Comparison of ENCODE assay signal across 33 mouse cellular contexts in the genomic region with DNA sequence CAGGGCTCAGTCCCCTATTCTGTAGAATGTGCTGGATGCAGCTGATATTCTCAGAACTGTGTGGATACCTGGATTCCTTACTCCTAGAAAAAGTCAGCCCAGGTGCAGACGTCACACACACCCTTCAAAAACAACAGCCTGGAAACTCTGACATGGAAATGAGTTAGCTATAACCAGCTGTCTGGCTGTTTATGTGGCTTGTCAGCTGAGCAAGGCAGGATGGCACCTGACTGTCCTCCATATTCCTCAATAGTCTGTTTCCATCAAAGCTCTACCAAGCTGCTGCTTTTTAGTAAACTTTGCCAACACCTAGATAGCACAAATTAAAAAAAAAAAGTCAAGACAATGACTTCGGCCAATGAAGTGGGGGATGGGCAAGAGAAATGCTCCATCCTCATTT.
"Had no signal": no experiment of that assay in that cellular context is flagged by ENCODE, and none has a peak within 500 bp of the region (broad histone marks: within the 10 kb centered on the region; RNA-seq: fewer than 3 reads in every experiment).

No protein-coding gene starts in this region.

- H3K4me2 ChIP-seq: heart, embryonic 11.5 days; heart, embryonic 12.5 days; heart, embryonic 13.5 days; heart, embryonic 15.5 days; hindbrain, embryonic 14.5 days; hindbrain, embryonic 15.5 days; intestine, embryonic 15.5 days; kidney, embryonic 15.5 days had no signal

- H3K27me3 ChIP-seq: heart, embryonic 12.5 days; heart, embryonic 13.5 days; heart, embryonic 15.5 days; hindbrain, embryonic 15.5 days; intestine, embryonic 15.5 days; kidney, embryonic 15.5 days had no signal

- H3K9ac ChIP-seq: heart, embryonic 12.5 days; heart, embryonic 13.5 days; heart, embryonic 15.5 days; hindbrain, embryonic 14.5 days; hindbrain, embryonic 15.5 days; intestine, embryonic 15.5 days; kidney, embryonic 15.5 days had no signal

- H3K9me3 ChIP-seq: heart, embryonic 12.5 days; heart, embryonic 13.5 days; heart, embryonic 15.5 days; hindbrain, embryonic 10.5 days; hindbrain, embryonic 15.5 days; intestine, embryonic 15.5 days; kidney, embryonic 15.5 days had no signal

- H3K27ac ChIP-seq: heart, embryonic 13.5 days; heart, embryonic 15.5 days; hindbrain, embryonic 10.5 days; hindbrain, embryonic 14.5 days; hindbrain, embryonic 15.5 days; hindbrain, postnatal 0 days; intestine, embryonic 15.5 days; kidney, embryonic 15.5 days; kidney, postnatal 0 days; layer of hippocampus, adult 2 months; left cerebral cortex, adult 2 months had no signal

- DNase-seq: heart, postnatal 10 days; heart, postnatal 14 days; heart, postnatal 36 days; heart, postnatal 4 days; kidney, adult 11 months; kidney, adult 18-20 months; kidney, adult 2 months; kidney, adult 8-10 months; kidney, adult 9 months; kidney, postnatal 10 days; kidney, postnatal 14 days; kidney, postnatal 25 days; kidney, postnatal 36 days; kidney, postnatal 4 days; layer of hippocampus, adult 9-11 months; layer of hippocampus, postnatal 36 days had no signal

- H3K4me3 ChIP-seq: heart, embryonic 12.5 days; heart, embryonic 13.5 days; heart, embryonic 15.5 days; hindbrain, embryonic 10.5 days; hindbrain, embryonic 15.5 days; intestine, embryonic 15.5 days; kidney, embryonic 15.5 days; layer of hippocampus, adult 2 months; left cerebral cortex, adult 2 months had no signal

- ATAC-seq: hindbrain, embryonic 16.5 days; hindbrain, postnatal 0 days; inflammation-experienced regulatory T-cells, adult 6 months; intestine, embryonic 15.5 days; intestine, embryonic 16.5 days; intestine, postnatal 0 days had no signal

- H3K36me3 ChIP-seq: heart, embryonic 12.5 days; heart, embryonic 13.5 days; heart, embryonic 15.5 days; hindbrain, embryonic 15.5 days; intestine, embryonic 15.5 days; kidney, embryonic 15.5 days had no signal
